Mouse (Mus musculus) limb, embryonic 14.5 days (tissue): ENCODE data around the gene Ppp1r27. TPM values are rescaled to one million over a fixed set of nuclear protein-coding genes. Genes with fewer than 3 reads are reported as not detected.
"Not testable (repeated sequence)": the region's sequence is repeated elsewhere in the genome, so short reads cannot be mapped to it uniquely, and the experiment has no call there.

ENCODE experiments used
- ATAC-seq: fragments of 200-750 bp; cut with Nextera tagmentation; 2 replicates; pipeline ENCODE4 v1.8.0; 2017; ENCODE audit warnings: low read depth, moderate number of reproducible peaks, moderate TSS enrichment; ENCODE audit not compliant: low FRiP score
- DNase-seq: peaks from one replicate; pipeline ENCODE4 v3.0.0-alpha.2; 2015; ENCODE audit warnings: low spot score
- H3K27ac ChIP-seq: fragments of 300-500 bp; sonication (generic); replicated peaks from 2 replicates; pipeline ENCODE4 v1.5.1; 2014; ENCODE audit warnings: low read depth, mild to moderate bottlenecking, low read length, moderate library complexity, mixed read lengths
- H3K27me3 ChIP-seq: fragments of 300-500 bp; sonication (generic); 2 replicates; pipeline ENCODE4 v1.6.1; 2014; ENCODE audit warnings: low read length, mixed read lengths; ENCODE audit not compliant: control insufficient read depth, insufficient read depth
- H3K36me3 ChIP-seq: fragments of 300-500 bp; sonication (generic); 2 replicates; pipeline ENCODE4 v1.6.1; 2014; ENCODE audit warnings: mild to moderate bottlenecking, low read length, moderate library complexity, mixed read lengths; ENCODE audit not compliant: control insufficient read depth, insufficient read depth
- H3K4me1 ChIP-seq: fragments of 300-500 bp; sonication (generic); 2 replicates; pipeline ENCODE4 v1.6.1; 2014; ENCODE audit warnings: antibody characterized with exemption, low read length, mixed read lengths; ENCODE audit not compliant: control insufficient read depth, insufficient read depth
- H3K4me2 ChIP-seq: fragments of 300-500 bp; sonication (generic); replicated peaks from 2 replicates; pipeline ENCODE4 v1.6.1; 2014; ENCODE audit warnings: low read depth, mild to moderate bottlenecking, low read length, moderate library complexity; ENCODE audit not compliant: severe bottlenecking
- H3K4me3 ChIP-seq: fragments of 300-500 bp; sonication (generic); replicated peaks from 2 replicates; pipeline ENCODE4 v1.5.1; 2014; ENCODE audit warnings: low read length
- H3K9ac ChIP-seq: fragments of 300-500 bp; sonication (generic); 2 replicates; pipeline ENCODE4 v1.6.1; 2014; ENCODE audit warnings: mild to moderate bottlenecking, low read depth, low read length, moderate library complexity; ENCODE audit not compliant: severe bottlenecking
- H3K9me3 ChIP-seq: fragments of 300-500 bp; sonication (generic); 2 replicates; pipeline ENCODE4 v1.6.1; 2016; ENCODE audit warnings: low read length; ENCODE audit not compliant: control insufficient read depth
- POLR2A ChIP-seq: fragments of 200-500 bp; IDR thresholded peaks from 2 replicates; pipeline ENCODE4 v1.8.0; 2012; ENCODE audit warnings: inconsistent platforms, mild to moderate bottlenecking, moderate library complexity, borderline replicate concordance; ENCODE audit not compliant: insufficient read depth, insufficient read length; ENCODE audit errors: extremely low read depth
- WGBS: fragments of 180-500 bp; shearing (Covaris S2); extraction: QIAGEN DNeasy Blood & Tissue Kit; methylation state at CpG from one replicate; pipeline ENCODE4 v1.1.7; 2014; 5-methylcytosine and 5-hydroxymethylcytosine counted together
- polyA plus RNA-seq, 2 experiments: library from polyadenylated mRNA; depleted of rRNA in 1 of 2; stranded (reverse) in 1 of 2; unstranded in 1 of 2; fragments of >200 nt; fragmentation: Nextera tagmentation in 1 of 2; extraction: Ambion mirVana in 1 of 2; gene quantifications; 2 replicates each; pipeline versions ENCODE4 v1.2.1 to v1.2.3; 2012 to 2014

Gene Ppp1r27
- polyA plus RNA-seq, 2 experiments, result 3.3 to 3.7 TPM

- peak overlapping the region; percentile 79 for H3K4me2 ChIP-seq
- H3K4me3 ChIP-seq, result peak overlapping the region; percentile 99
- WGBS, result 4% methylated on average over 73 of the region's 99 CpGs
- peak overlapping the region; percentile 92 for H3K27ac ChIP-seq
- H3K36me3 ChIP-seq, result peaks cover 60% of the 10 kb centered on the region
- no peaks in the 10 kb centered on the region for H3K9me3 ChIP-seq
- H3K9ac ChIP-seq, result peak overlapping the region; percentile 99
- H3K27me3 ChIP-seq, result no peaks in the 10 kb centered on the region
- TF ChIP-seq POLR2A, result no peak
- ATAC-seq, result peak; percentile 23
- no peak for DNase-seq
- peaks cover 13% of the 10 kb centered on the region for H3K4me1 ChIP-seq
Measured at GRCm38 (mm10) chr11:120597240-120598235, 46.6 kb upstream of the Ppp1r27 start.

- WGBS, result 92% methylated on average over 6 of the region's 6 CpGs
- H3K36me3 ChIP-seq, result peaks cover 87% of the 10 kb centered on the region
- TF ChIP-seq POLR2A, result no peak
Measured at GRCm38 (mm10) chr11:120588531-120588930, 37.6 kb upstream of the Ppp1r27 start.

GRCm38 (mm10) chr11:120583937-120584336 is 33.0 kb upstream of the Ppp1r27 start:
- H3K27ac ChIP-seq, result no peak overlapping the region
- no peak for DNase-seq
- H3K9me3 ChIP-seq, result no peaks in the 10 kb centered on the region
- H3K4me3 ChIP-seq, result no peak overlapping the region
- no peak overlapping the region for H3K4me2 ChIP-seq
- H3K36me3 ChIP-seq, result peaks cover 55% of the 10 kb centered on the region
- no peaks in the 10 kb centered on the region for H3K27me3 ChIP-seq
- H3K9ac ChIP-seq, result no peak overlapping the region
- TF ChIP-seq POLR2A, result no peak
- H3K4me1 ChIP-seq, result peaks cover 21% of the 10 kb centered on the region
- 100% methylated on average over 1 of the region's 1 CpGs for WGBS
- no peak for ATAC-seq

More at GRCm38 (mm10) chr11:120588531-120588930, 37.6 kb upstream of the Ppp1r27 start:
- no peaks in the 10 kb centered on the region for H3K9me3 ChIP-seq
- no peaks in the 10 kb centered on the region for H3K4me1 ChIP-seq
- no peak overlapping the region for H3K4me3 ChIP-seq
- no peak overlapping the region for H3K4me2 ChIP-seq
- ATAC-seq (no peak), DNase-seq (no peak)
- no peak overlapping the region for H3K27ac ChIP-seq
- no peaks in the 10 kb centered on the region for H3K27me3 ChIP-seq
- no peak overlapping the region for H3K9ac ChIP-seq

- WGBS, result 85% methylated on average over 2 of the region's 2 CpGs
- DNase-seq, H3K4me2 ChIP-seq, ATAC-seq, H3K4me3 ChIP-seq, H3K27ac ChIP-seq, H3K27me3 ChIP-seq, H3K9me3 ChIP-seq, H3K9ac ChIP-seq: not testable (repeated sequence)
- Histone ChIP-seq H3K4me1 (peaks cover 21% of the 10 kb centered on the region), H3K36me3 (peaks cover 55% of the 10 kb centered on the region)
Measured at GRCm38 (mm10) chr11:120582982-120583293, 32.0 kb upstream of the Ppp1r27 start.

- Histone ChIP-seq H3K27ac (peak overlapping the region; percentile 93), H3K9ac (peak overlapping the region; percentile 85), H3K9me3 (no peaks in the 10 kb centered on the region), H3K4me2 (peak overlapping the region; percentile 96), H3K36me3 (peaks cover 55% of the 10 kb centered on the region), H3K4me1 (peaks cover 21% of the 10 kb centered on the region), H3K27me3 (no peaks in the 10 kb centered on the region), H3K4me3 (peak overlapping the region; percentile 82)
- DNase-seq, result no peak
- WGBS, result 69% methylated on average over 8 of the region's 8 CpGs
- no peak for ATAC-seq
- no peak for TF ChIP-seq POLR2A
Measured at GRCm38 (mm10) chr11:120582268-120582981, 31.5 kb upstream of the Ppp1r27 start.
